Mouse (Mus musculus) stomach, embryonic 15.5 days (tissue): ENCODE results near the gene Plcb3. TPM values are rescaled to one million over a fixed set of nuclear protein-coding genes. Genes with fewer than 3 reads are reported as not detected.
"Not testable (repeated sequence)": the region's sequence is repeated elsewhere in the genome, so short reads cannot be mapped to it uniquely, and the experiment has no call there.

Experiments used
- ATAC-seq: fragments of 200-750 bp; cut with Nextera tagmentation; 2 replicates; pipeline ENCODE4 v1.8.0; 2017; ENCODE audit warnings: low read depth, moderate number of reproducible peaks, moderate TSS enrichment; ENCODE audit not compliant: insufficient read depth, low FRiP score
- H3K27ac ChIP-seq: fragments of 300-500 bp; sonication (generic); 2 replicates; pipeline ENCODE4 v1.5.1; 2015; ENCODE audit warnings: mild to moderate bottlenecking, inconsistent platforms
- H3K27me3 ChIP-seq: fragments of 300-500 bp; sonication (generic); replicated peaks from 2 replicates; pipeline ENCODE4 v1.6.1; 2015; ENCODE audit warnings: inconsistent platforms
- H3K36me3 ChIP-seq: fragments of 300-500 bp; sonication (generic); 2 replicates; pipeline ENCODE4 v1.6.1; 2015; ENCODE audit warnings: inconsistent platforms
- H3K4me1 ChIP-seq: fragments of 300-500 bp; sonication (generic); 2 replicates; pipeline ENCODE4 v1.6.1; 2015; ENCODE audit warnings: inconsistent platforms
- H3K4me2 ChIP-seq: fragments of 300-500 bp; sonication (generic); 2 replicates; pipeline ENCODE4 v1.6.1; 2015; ENCODE audit warnings: mild to moderate bottlenecking, inconsistent platforms
- H3K4me3 ChIP-seq: fragments of 300-500 bp; sonication (generic); replicated peaks from 2 replicates; pipeline ENCODE4 v1.5.1; 2015; ENCODE audit warnings: inconsistent platforms
- H3K9ac ChIP-seq: fragments of 300-500 bp; sonication (generic); 2 replicates; pipeline ENCODE4 v1.6.1; 2015; ENCODE audit warnings: inconsistent platforms
- H3K9me3 ChIP-seq: fragments of 300-500 bp; sonication (generic); 2 replicates; pipeline ENCODE4 v1.6.1; 2016; ENCODE audit warnings: inconsistent platforms
- WGBS: fragments of 180-500 bp; shearing (Covaris S2); methylation state at CpG from one replicate; pipeline ENCODE4 v1.1.7; 2015; 5-methylcytosine and 5-hydroxymethylcytosine counted together
- polyA plus RNA-seq: library from polyadenylated mRNA; unstranded; fragments of >200 nt; fragmentation: Nextera tagmentation; extraction: Ambion mirVana; gene quantifications from 2 replicates; pipeline ENCODE4 v1.2.1, GENCODE M21; 2015

Gene Plcb3
- polyA plus RNA-seq, 1 experiment from 2014 or later: 81.3 TPM

- 88% methylated on average over 19 of the region's 19 CpGs for WGBS
- H3K4me3 ChIP-seq: peak overlapping the region; percentile 59
- H3K9ac ChIP-seq: no peak overlapping the region
- H3K36me3 ChIP-seq: peaks cover 33% of the 10 kb centered on the region
- H3K4me2 ChIP-seq: peak overlapping the region; percentile 71
- 0 out of 2 replicates have a peak overlapping the region, but pooled peaks have one; percentile 6 for H3K27ac ChIP-seq
- peaks cover 23% of the 10 kb centered on the region for H3K4me1 ChIP-seq
- no peaks in the 10 kb centered on the region for H3K27me3 ChIP-seq
- H3K9me3 ChIP-seq: no peaks in the 10 kb centered on the region
- ATAC-seq: no peak
Measured at GRCm38 (mm10) chr19:6911101-6912074, 64.9 kb downstream of the Plcb3 start.

- peak overlapping the region; percentile 99 for H3K27ac ChIP-seq
- H3K9me3 ChIP-seq, H3K27me3 ChIP-seq: not testable (repeated sequence)
- H3K4me3 ChIP-seq: peak overlapping the region; percentile 59
- H3K36me3 ChIP-seq: peaks cover 35% of the 10 kb centered on the region
- peak overlapping the region; percentile 71 for H3K4me2 ChIP-seq
- under 1% methylated on average over 25 of the region's 30 CpGs for WGBS
- H3K9ac ChIP-seq: peak overlapping the region; percentile 12
- H3K4me1 ChIP-seq: peaks cover 23% of the 10 kb centered on the region
- peak; percentile 19 for ATAC-seq
Measured at GRCm38 (mm10) chr19:6910306-6910705, 66.0 kb downstream of the Plcb3 start.

GRCm38 (mm10) chr19:6909507-6910289, 66.6 kb downstream of the Plcb3 start, which contains the start of the genes Trmt112 and Prdx5:
TSS of gene Trmt112 (plus strand) at chr19:6909698.
TSS of gene Prdx5 (minus strand) at chr19:6910106.
- ATAC-seq: peak; percentile 93
- peak within 1 kb of the TSS; percentile 71 for H3K4me2 ChIP-seq
- WGBS: under 1% methylated on average over 65 of the region's 65 CpGs
- peaks cover 39% of the 10 kb centered on the region for H3K36me3 ChIP-seq
- H3K9me3 ChIP-seq: no peaks in the 10 kb centered on the region
- H3K4me1 ChIP-seq: peaks cover 23% of the 10 kb centered on the region
- H3K4me3 ChIP-seq: peak within 1 kb of the TSS; percentile 59
- peak within 1 kb of the TSS; percentile 42 for H3K9ac ChIP-seq
- peak within 1 kb of the TSS; percentile 99 for H3K27ac ChIP-seq
- no peaks in the 10 kb centered on the region for H3K27me3 ChIP-seq

GRCm38 (mm10) chr19:6909021-6909420, 67.2 kb downstream of the Plcb3 start:
- Histone ChIP-seq H3K9me3 (no peaks in the 10 kb centered on the region), H3K4me1 (peaks cover 23% of the 10 kb centered on the region), H3K4me3 (peak overlapping the region; percentile 59), H3K36me3 (peaks cover 42% of the 10 kb centered on the region), H3K4me2 (peak overlapping the region; percentile 71), H3K9ac (peak overlapping the region; percentile 42; the same call in 1 of the 2 replicates), H3K27me3 (no peaks in the 10 kb centered on the region), H3K27ac (peak overlapping the region; percentile 99)
- no peak for ATAC-seq
- 5% methylated on average over 11 of the region's 11 CpGs for WGBS

GRCm38 (mm10) chr19:6907811-6908540, 68.3 kb downstream of the Plcb3 start:
- 79% methylated on average over 7 of the region's 7 CpGs for WGBS
- Histone ChIP-seq H3K36me3 (peaks cover 37% of the 10 kb centered on the region), H3K4me3 (peak overlapping the region; percentile 59), H3K27ac (no peak overlapping the region), H3K9ac (no peak overlapping the region), H3K27me3 (no peaks in the 10 kb centered on the region), H3K4me1 (peaks cover 23% of the 10 kb centered on the region), H3K4me2 (peak overlapping the region; percentile 71), H3K9me3 (no peaks in the 10 kb centered on the region)
- no peak for ATAC-seq

GRCm38 (mm10) chr19:6907094-6907493, 69.2 kb downstream of the Plcb3 start:
- Histone ChIP-seq H3K9me3 (no peaks in the 10 kb centered on the region), H3K4me3 (no peak overlapping the region), H3K27ac (no peak overlapping the region), H3K4me1 (peaks cover 23% of the 10 kb centered on the region), H3K27me3 (no peaks in the 10 kb centered on the region), H3K36me3 (peaks cover 29% of the 10 kb centered on the region), H3K4me2 (no peak overlapping the region), H3K9ac (no peak overlapping the region)
- WGBS: 82% methylated on average over 8 of the region's 8 CpGs
- no peak for ATAC-seq

- peaks cover 16% of the 10 kb centered on the region for H3K4me1 ChIP-seq
- H3K9ac ChIP-seq: no peak overlapping the region
- H3K36me3 ChIP-seq: peaks cover 20% of the 10 kb centered on the region
- whole genome bisulfite sequencing: 81% methylated on average over 3 of the region's 3 CpGs
- H3K9me3 ChIP-seq: no peaks in the 10 kb centered on the region
- no peak overlapping the region for H3K4me2 ChIP-seq
- no peaks in the 10 kb centered on the region for H3K27me3 ChIP-seq
- no peak for ATAC-seq
- no peak overlapping the region for H3K4me3 ChIP-seq
- H3K27ac ChIP-seq: no peak overlapping the region
Measured at GRCm38 (mm10) chr19:6906199-6906598, 70.1 kb downstream of the Plcb3 start.

GRCm38 (mm10) chr19:6905498-6906159, 70.6 kb downstream of the Plcb3 start:
- Histone ChIP-seq H3K36me3 (peaks cover 17% of the 10 kb centered on the region; the same call in 1 of the 2 replicates), H3K4me1 (peaks cover 13% of the 10 kb centered on the region), H3K27ac (no peak overlapping the region), H3K4me3 (no peak overlapping the region), H3K27me3 (no peaks in the 10 kb centered on the region), H3K9ac (no peak overlapping the region), H3K9me3 (no peaks in the 10 kb centered on the region), H3K4me2 (no peak overlapping the region)
- 89% methylated on average over 11 of the region's 11 CpGs for WGBS
- no peak for ATAC-seq

GRCm38 (mm10) chr19:6904846-6905245, 71.4 kb downstream of the Plcb3 start:
- Histone ChIP-seq H3K9ac (no peak overlapping the region), H3K4me2 (no peak overlapping the region), H3K36me3 (peaks cover 17% of the 10 kb centered on the region; the same call in 1 of the 2 replicates), H3K27me3 (no peaks in the 10 kb centered on the region), H3K4me1 (peaks cover 13% of the 10 kb centered on the region), H3K4me3 (no peak overlapping the region), H3K27ac (no peak overlapping the region), H3K9me3 (no peaks in the 10 kb centered on the region)
- 77% methylated on average over 2 of the region's 2 CpGs for WGBS
- no peak for ATAC-seq

- H3K9ac ChIP-seq: no peak overlapping the region
Measured at GRCm38 (mm10) chr19:6903031-6903430, 73.2 kb downstream of the Plcb3 start.

More at GRCm38 (mm10) chr19:6903031-6903430, 73.2 kb downstream of the Plcb3 start:
- H3K36me3 ChIP-seq: peaks cover 17% of the 10 kb centered on the region; the same call in 1 of the 2 replicates
- H3K4me2 ChIP-seq: no peak overlapping the region
- WGBS: 83% methylated on average over 1 of the region's 1 CpGs
- peaks cover 8% of the 10 kb centered on the region for H3K4me1 ChIP-seq
- no peaks in the 10 kb centered on the region for H3K9me3 ChIP-seq
- no peak overlapping the region for H3K27ac ChIP-seq
- no peak overlapping the region for H3K4me3 ChIP-seq
- ATAC-seq: no peak
- no peaks in the 10 kb centered on the region for H3K27me3 ChIP-seq
